Mouse (Mus musculus) spleen, adult 2 months (tissue): ENCODE measurements at regions not wholly inside any gene's neighbourhood (a gene's known extent, or its start where the extent isn't known, plus 50 kb on each side); places are given as distances from the start of the nearest gene placed in this dataset.

Experiments
- DNase-seq, 2 experiments: peaks; one replicate each; pipeline versions ENCODE4 v3.0.0 to v3.0.0-alpha.2; 2012 to 2021; ENCODE audit warnings: low spot score in 2 of 2, low read depth in 1 of 2
- H3K27ac ChIP-seq: fragments of 200-500 bp; 2 replicates; pipeline ENCODE4 v1.5.1; 2012; ENCODE audit warnings: low read length, inconsistent platforms; ENCODE audit not compliant: insufficient read depth
- H3K27me3 ChIP-seq: fragments of 200-500 bp; 2 replicates; pipeline ENCODE4 v1.6.1; 2012; ENCODE audit warnings: mild to moderate bottlenecking, moderate library complexity, low read length, inconsistent platforms; ENCODE audit not compliant: control insufficient read depth, insufficient read depth
- H3K36me3 ChIP-seq: fragments of 200-500 bp; 2 replicates; pipeline ENCODE4 v1.6.1; 2012; ENCODE audit warnings: mild to moderate bottlenecking, low read length, inconsistent platforms; ENCODE audit not compliant: control insufficient read depth, insufficient read depth
- H3K4me1 ChIP-seq: fragments of 200-500 bp; 2 replicates; pipeline ENCODE4 v1.6.1; 2011; ENCODE audit warnings: inconsistent platforms; ENCODE audit not compliant: control insufficient read depth, insufficient read depth, insufficient read length
- H3K4me3 ChIP-seq: fragments of 200-500 bp; 2 replicates; pipeline ENCODE4 v1.5.1; 2011; ENCODE audit warnings: mild to moderate bottlenecking, inconsistent platforms; ENCODE audit not compliant: insufficient read depth, insufficient read length; ENCODE audit errors: extremely low read depth
- CTCF ChIP-seq: fragments of 200-500 bp; IDR thresholded peaks from 2 replicates; pipeline ENCODE4 v1.5.1; 2011; ENCODE audit warnings: mild to moderate bottlenecking, inconsistent platforms; ENCODE audit not compliant: insufficient read depth, insufficient read length, insufficient replicate concordance; ENCODE audit errors: extremely low read depth
- POLR2A ChIP-seq: fragments of 200-500 bp; IDR thresholded peaks from 2 replicates; pipeline ENCODE4 v1.6.1; 2011; ENCODE audit warnings: low read depth, low read length, inconsistent platforms
- WGBS: fragments of 180-500 bp; shearing (Covaris S2); methylation state at CpG from one replicate; pipeline ENCODE4 v1.1.7; 2018; 5-methylcytosine and 5-hydroxymethylcytosine counted together

GRCm38 (mm10) chr17:63575316-63576007 lies 75.6 kb upstream of the Fbxl17 start:
- TF ChIP-seq POLR2A (no peak), CTCF (no peak)
- no peaks in the 10 kb centered on the region for H3K36me3 ChIP-seq
- no peaks in the 10 kb centered on the region for H3K27me3 ChIP-seq
- DNase-seq, result no peak
- no peaks in the 10 kb centered on the region for H3K4me1 ChIP-seq
- 82% methylated on average over 4 of the region's 4 CpGs for WGBS
- H3K27ac ChIP-seq, result no peak overlapping the region
- no peak overlapping the region for H3K4me3 ChIP-seq

- TF ChIP-seq CTCF, result no peak
- no peak for TF ChIP-seq POLR2A
- H3K36me3 ChIP-seq, result no peaks in the 10 kb centered on the region
- H3K27me3 ChIP-seq, result no peaks in the 10 kb centered on the region
- WGBS, result 83% methylated on average over 4 of the region's 4 CpGs
- no peak overlapping the region for H3K4me3 ChIP-seq
- DNase-seq, result no peak
- no peaks in the 10 kb centered on the region for H3K4me1 ChIP-seq
- H3K27ac ChIP-seq, result no peak overlapping the region
Observed at GRCm38 (mm10) chr17:63582870-63583269, 83.1 kb upstream of the Fbxl17 start.

GRCm38 (mm10) chr17:63607021-63607751 lies 107.4 kb upstream of the Fbxl17 start:
- TF ChIP-seq POLR2A (no peak), CTCF (no peak)
- Histone ChIP-seq H3K4me3 (no peak overlapping the region), H3K4me1 (no peaks in the 10 kb centered on the region), H3K27ac (no peak overlapping the region), H3K27me3 (no peaks in the 10 kb centered on the region), H3K36me3 (no peaks in the 10 kb centered on the region)
- 75% methylated on average over 7 of the region's 7 CpGs for WGBS
- DNase-seq, result no peak

GRCm38 (mm10) chr17:63622726-63623125 lies 122.9 kb upstream of the Fbxl17 start:
- TF ChIP-seq POLR2A (no peak), CTCF (no peak)
- Histone ChIP-seq H3K27me3 (no peaks in the 10 kb centered on the region), H3K27ac (no peak overlapping the region), H3K4me3 (no peak overlapping the region), H3K4me1 (no peaks in the 10 kb centered on the region), H3K36me3 (no peaks in the 10 kb centered on the region)
- 52% methylated on average over 3 of the region's 3 CpGs for WGBS
- no peak for DNase-seq

- TF ChIP-seq POLR2A (no peak), CTCF (no peak)
- no peak for DNase-seq
- Histone ChIP-seq H3K27ac (no peak overlapping the region), H3K4me3 (no peak overlapping the region), H3K36me3 (no peaks in the 10 kb centered on the region), H3K4me1 (no peaks in the 10 kb centered on the region), H3K27me3 (no peaks in the 10 kb centered on the region)
- WGBS, result 59% methylated on average over 2 of the region's 2 CpGs
Observed at GRCm38 (mm10) chr17:63637598-63637997, 137.8 kb upstream of the Fbxl17 start.

- H3K4me1 ChIP-seq, result no peaks in the 10 kb centered on the region
- DNase-seq, result no peak
- TF ChIP-seq CTCF, result no peak
- TF ChIP-seq POLR2A, result no peak
- no peaks in the 10 kb centered on the region for H3K36me3 ChIP-seq
- WGBS, result 80% methylated on average over 4 of the region's 4 CpGs
- H3K4me3 ChIP-seq, result no peak overlapping the region
- H3K27ac ChIP-seq, result no peak overlapping the region
- H3K27me3 ChIP-seq, result no peaks in the 10 kb centered on the region
Observed at GRCm38 (mm10) chr17:63644390-63644789, 144.6 kb upstream of the Fbxl17 start.

GRCm38 (mm10) chr17:63657687-63658086 lies 157.9 kb upstream of the Fbxl17 start:
- H3K4me3 ChIP-seq, result no peak overlapping the region
- H3K4me1 ChIP-seq, result no peaks in the 10 kb centered on the region
- 82% methylated on average over 6 of the region's 6 CpGs for WGBS
- H3K27me3 ChIP-seq, result no peaks in the 10 kb centered on the region
- H3K36me3 ChIP-seq, result no peaks in the 10 kb centered on the region
- TF ChIP-seq CTCF, result no peak
- no peak for TF ChIP-seq POLR2A
- no peak for DNase-seq
- no peak overlapping the region for H3K27ac ChIP-seq
